Comparison of ENCODE assay signal across 20 mouse cellular contexts in genomic region chr13:107398621-107399363, GRCm38 (mm10).
A peak's percentile ranks its signal among the peaks of the same experiment; 100 is the strongest.
DNase-seq lines count a peak whose midpoint lies in the region; ATAC-seq lines count a peak whose summit lies in the region.
"Had no signal": no experiment of that assay in that cellular context is flagged by ENCODE, and none has a peak within 500 bp of the region (broad histone marks: within the 10 kb centered on the region; RNA-seq: fewer than 3 reads in every experiment).

No protein-coding gene starts in this region.

- no peaks in the 10 kb centered on the region for H3K9me3 ChIP-seq in hindbrain, embryonic 10.5 days
- no peaks in the 10 kb centered on the region for H3K9me3 ChIP-seq in hindbrain, embryonic 16.5 days (ENCODE audit: control insufficient read depth, low read length)
- H3K9me3 ChIP-seq: embryonic facial prominence, embryonic 12.5 days; forebrain, embryonic 12.5 days; heart, embryonic 12.5 days had no signal

- no peaks in the 10 kb centered on the region; the same call in 1 of the 2 replicates for H3K4me1 ChIP-seq in hindbrain, embryonic 10.5 days (replicated peaks)
- no peaks in the 10 kb centered on the region for H3K4me1 ChIP-seq in hindbrain, embryonic 16.5 days (ENCODE audit: control insufficient read depth, insufficient read depth, low read depth, low read length)
- H3K4me1 ChIP-seq: embryonic facial prominence, embryonic 12.5 days; forebrain, embryonic 12.5 days; heart, embryonic 12.5 days; hindbrain, embryonic 13.5 days had no signal

- peak; percentile 7 for DNase-seq in hindbrain, embryonic 10.5 days (ENCODE audit: low spot score)
- peak; percentile 78 for DNase-seq in Muller cell, postnatal 12 days (ENCODE audit: inconsistent ontology term)
- DNase-seq in embryo, embryonic 10.5 days (ENCODE audit: low spot score) = peak; percentile 35
- peak; percentile 73 for DNase-seq in retina, postnatal 1 day
- DNase-seq in left cerebral cortex, adult 9 months (ENCODE audit: low spot score in 2 of 2) = no peak
- DNase-seq: adrenal gland, adult 2 months; adrenal gland, postnatal 36 days; cerebellum, adult 11 months; cerebellum, adult 8-10 months; cerebellum, postnatal 14 days; forebrain, postnatal 0 days; gastrocnemius, postnatal 14 days had no signal

- no peak overlapping the region for H3K4me2 ChIP-seq in hindbrain, embryonic 16.5 days (ENCODE audit: low read length)
- H3K4me2 ChIP-seq: embryonic facial prominence, embryonic 12.5 days; forebrain, embryonic 12.5 days; heart, embryonic 12.5 days; hindbrain, embryonic 13.5 days had no signal

- 58% methylated on average over 8 of the region's 8 CpGs for WGBS in hindbrain, embryonic 10.5 days
- WGBS in hindbrain, embryonic 16.5 days = 52% methylated on average over 8 of the region's 8 CpGs

- no peak overlapping the region for H3K9ac ChIP-seq in hindbrain, embryonic 16.5 days (ENCODE audit: low read depth, low read length)
- H3K9ac ChIP-seq: embryonic facial prominence, embryonic 12.5 days; forebrain, embryonic 12.5 days; forebrain, postnatal 0 days; heart, embryonic 12.5 days; hindbrain, embryonic 13.5 days had no signal

- H3K27ac ChIP-seq in hindbrain, embryonic 10.5 days = no peak overlapping the region
- no peak overlapping the region for H3K27ac ChIP-seq in hindbrain, embryonic 16.5 days (ENCODE audit: low read depth, low read length)
- H3K27ac ChIP-seq: embryonic facial prominence, embryonic 12.5 days; forebrain, embryonic 12.5 days; hindbrain, embryonic 13.5 days had no signal

- H3K36me3 ChIP-seq in hindbrain, embryonic 10.5 days = no peaks in the 10 kb centered on the region
- no peaks in the 10 kb centered on the region for H3K36me3 ChIP-seq in hindbrain, embryonic 16.5 days (ENCODE audit: control insufficient read depth, insufficient read depth, low read length)
- H3K36me3 ChIP-seq: embryonic facial prominence, embryonic 12.5 days; forebrain, embryonic 12.5 days; heart, embryonic 12.5 days; hindbrain, embryonic 13.5 days had no signal

- ATAC-seq in hindbrain, embryonic 16.5 days = no peak
- ATAC-seq: forebrain, postnatal 0 days; inflammation-experienced regulatory T-cells, adult 6 months; intestine, postnatal 0 days had no signal

- no peaks in the 10 kb centered on the region for H3K27me3 ChIP-seq in hindbrain, embryonic 10.5 days (ENCODE audit: insufficient read depth, poor library complexity, severe bottlenecking)
- H3K27me3 ChIP-seq in hindbrain, embryonic 16.5 days (replicated peaks; ENCODE audit: control insufficient read depth, insufficient read depth, low read length) = no peaks in the 10 kb centered on the region
- H3K27me3 ChIP-seq: CH12.LX; embryonic facial prominence, embryonic 12.5 days; forebrain, embryonic 12.5 days; heart, embryonic 12.5 days; hindbrain, embryonic 13.5 days had no signal

- no peak overlapping the region for H3K4me3 ChIP-seq in hindbrain, embryonic 10.5 days
- no peak overlapping the region for H3K4me3 ChIP-seq in hindbrain, embryonic 16.5 days (ENCODE audit: low read length)
- H3K4me3 ChIP-seq: embryonic facial prominence, embryonic 12.5 days; forebrain, embryonic 12.5 days; heart, embryonic 12.5 days; hindbrain, embryonic 13.5 days had no signal

Comparison
In these comparisons a context has a peak if more than half of its experiments do, and no peak if none do; other contexts are left out.
1. DNase-seq: peak in hindbrain, embryonic 10.5 days (single experiment), Muller cell, postnatal 12 days (single experiment), embryo, embryonic 10.5 days (single experiment) and retina, postnatal 1 day (single experiment); none in left cerebral cortex, adult 9 months (0 of 2).